Mouse (Mus musculus): ENCODE data around the gene Trmt11. TPM values are rescaled to one million over a fixed set of nuclear protein-coding genes. Genes with fewer than 3 reads are reported as not detected.
A peak's percentile ranks its signal among the peaks of the same experiment; 100 is the strongest.
"Not testable (repeated sequence)": the region's sequence is repeated elsewhere in the genome, so short reads cannot be mapped to it uniquely, and the experiment has no call there.

The Trmt11 gene
- polyA plus RNA-seq (2015; fragmentation: Nextera tagmentation; extraction: Ambion mirVana): 20.6 and 22.8 TPM in 2 replicates

- Histone ChIP-seq H3K9me3 (no peaks in the 10 kb centered on the region), H3K27me3 (no peaks in the 10 kb centered on the region), H3K36me3 (peaks cover 15% of the 10 kb centered on the region), H3K27ac (replicated peaks) (peak within 1 kb of the TSS; percentile 83), H3K4me2 (peak within 1 kb of the TSS; percentile 78), H3K4me3 (peak within 1 kb of the TSS; percentile 74), H3K4me1 (replicated peaks) (peaks cover 21% of the 10 kb centered on the region), H3K9ac (peak within 1 kb of the TSS; percentile 83)
- WGBS: under 1% methylated on average over 25 of the region's 28 CpGs
- peak; percentile 98 for ATAC-seq (ENCODE audit: low read depth)
Measured at GRCm38 (mm10) chr10:30600542-30600966, at the start of gene Trmt11. Gene Trmt11 (minus strand): TSS chr10:30600749.

GRCm38 (mm10) chr10:30647681-30648080 lies 47.1 kb upstream of the Trmt11 start:
- H3K27ac ChIP-seq (replicated peaks): no peak overlapping the region
- no peaks in the 10 kb centered on the region; the same call in 1 of the 2 replicates for H3K27me3 ChIP-seq
- no peak overlapping the region for H3K4me2 ChIP-seq
- no peak overlapping the region for H3K9ac ChIP-seq
- no peaks in the 10 kb centered on the region for H3K4me1 ChIP-seq (replicated peaks)
- peaks cover 15% of the 10 kb centered on the region for H3K36me3 ChIP-seq
- no peaks in the 10 kb centered on the region for H3K9me3 ChIP-seq
- WGBS: 27% methylated on average over 2 of the region's 2 CpGs
- H3K4me3 ChIP-seq: no peak overlapping the region
- ATAC-seq (ENCODE audit: low read depth): no peak

- Histone ChIP-seq H3K27ac (replicated peaks) (no peak overlapping the region), H3K27me3 (no peaks in the 10 kb centered on the region), H3K4me3 (no peak overlapping the region), H3K9me3 (no peaks in the 10 kb centered on the region), H3K9ac (no peak overlapping the region), H3K36me3 (no peaks in the 10 kb centered on the region), H3K4me2 (no peak overlapping the region), H3K4me1 (replicated peaks) (no peaks in the 10 kb centered on the region)
- 82% methylated on average over 3 of the region's 3 CpGs for WGBS
- ATAC-seq (ENCODE audit: low read depth): no peak
Measured at GRCm38 (mm10) chr10:30638216-30638615, 37.7 kb upstream of the Trmt11 start.

- H3K4me1 ChIP-seq (replicated peaks); H3K27me3 ChIP-seq; ATAC-seq (ENCODE audit: low read depth); H3K9me3 ChIP-seq; H3K4me3 ChIP-seq; H3K4me2 ChIP-seq; H3K27ac ChIP-seq (replicated peaks); H3K9ac ChIP-seq; H3K36me3 ChIP-seq: not testable (repeated sequence)
- WGBS: 78% methylated on average over 1 of the region's 1 CpGs
Measured at GRCm38 (mm10) chr10:30636474-30637154, 36.1 kb upstream of the Trmt11 start.

GRCm38 (mm10) chr10:30632718-30633117 lies 32.2 kb upstream of the Trmt11 start:
- no peak overlapping the region for H3K9ac ChIP-seq
- H3K27me3 ChIP-seq: no peaks in the 10 kb centered on the region
- no peak overlapping the region for H3K4me2 ChIP-seq
- H3K9me3 ChIP-seq: no peaks in the 10 kb centered on the region
- no peaks in the 10 kb centered on the region for H3K36me3 ChIP-seq
- H3K4me1 ChIP-seq (replicated peaks): no peaks in the 10 kb centered on the region
- WGBS: 94% methylated on average over 1 of the region's 1 CpGs
- no peak for ATAC-seq (ENCODE audit: low read depth)
- no peak overlapping the region for H3K4me3 ChIP-seq
- no peak overlapping the region for H3K27ac ChIP-seq (replicated peaks)

- no peak overlapping the region for H3K9ac ChIP-seq
- H3K9me3 ChIP-seq: no peaks in the 10 kb centered on the region
- H3K4me1 ChIP-seq (replicated peaks): no peaks in the 10 kb centered on the region
- H3K4me3 ChIP-seq: no peak overlapping the region
- no peak overlapping the region for H3K27ac ChIP-seq (replicated peaks)
- no peaks in the 10 kb centered on the region for H3K36me3 ChIP-seq
- no peak for ATAC-seq (ENCODE audit: low read depth)
- H3K27me3 ChIP-seq: no peaks in the 10 kb centered on the region
- no peak overlapping the region for H3K4me2 ChIP-seq
Measured at GRCm38 (mm10) chr10:30629977-30630376, 29.4 kb upstream of the Trmt11 start.

GRCm38 (mm10) chr10:30629513-30629912 lies 29.0 kb upstream of the Trmt11 start, which contains the start of gene Hint3:
Gene Hint3 (minus strand): TSS chr10:30629632.
- no peak within 1 kb of the TSS for H3K4me3 ChIP-seq
- no peak within 1 kb of the TSS for H3K4me2 ChIP-seq
- no peaks in the 10 kb centered on the region for H3K4me1 ChIP-seq (replicated peaks)
- H3K9me3 ChIP-seq: no peaks in the 10 kb centered on the region
- WGBS: 87% methylated on average over 3 of the region's 3 CpGs
- H3K27ac ChIP-seq (replicated peaks): no peak within 1 kb of the TSS
- H3K27me3 ChIP-seq: no peaks in the 10 kb centered on the region
- no peaks in the 10 kb centered on the region for H3K36me3 ChIP-seq
- H3K9ac ChIP-seq: no peak within 1 kb of the TSS
- ATAC-seq (ENCODE audit: low read depth): no peak

- H3K27ac ChIP-seq (replicated peaks); H3K4me2 ChIP-seq; H3K4me1 ChIP-seq (replicated peaks); ATAC-seq (ENCODE audit: low read depth); H3K9ac ChIP-seq; H3K27me3 ChIP-seq; H3K9me3 ChIP-seq; H3K36me3 ChIP-seq; H3K4me3 ChIP-seq: not testable (repeated sequence)
- WGBS: 92% methylated on average over 11 of the region's 11 CpGs
Measured at GRCm38 (mm10) chr10:30628444-30628843, 27.9 kb upstream of the Trmt11 start.

GRCm38 (mm10) chr10:30627548-30627947 lies 27.0 kb upstream of the Trmt11 start:
- Histone ChIP-seq H3K9me3 (no peaks in the 10 kb centered on the region), H3K4me3 (no peak overlapping the region), H3K36me3 (no peaks in the 10 kb centered on the region), H3K27me3 (no peaks in the 10 kb centered on the region), H3K27ac (replicated peaks) (no peak overlapping the region), H3K4me2 (no peak overlapping the region), H3K9ac (no peak overlapping the region), H3K4me1 (replicated peaks) (peaks cover 6% of the 10 kb centered on the region)
- ATAC-seq (ENCODE audit: low read depth): no peak
- WGBS: 38% methylated on average over 1 of the region's 1 CpGs

GRCm38 (mm10) chr10:30624161-30625019 lies 23.8 kb upstream of the Trmt11 start:
- Histone ChIP-seq H3K4me1 (replicated peaks) (peaks cover 6% of the 10 kb centered on the region), H3K9me3 (no peaks in the 10 kb centered on the region), H3K9ac (no peak overlapping the region), H3K36me3 (no peaks in the 10 kb centered on the region), H3K27ac (replicated peaks) (no peak overlapping the region), H3K27me3 (0 out of 2 replicates have a peak, but pooled peaks cover 3% of the 10 kb centered on the region), H3K4me3 (no peak overlapping the region), H3K4me2 (no peak overlapping the region)
- ATAC-seq (ENCODE audit: low read depth): peak; percentile 66; the same call in 1 of the 2 replicates
- WGBS: 66% methylated on average over 5 of the region's 5 CpGs

- Histone ChIP-seq H3K4me2 (no peak overlapping the region), H3K4me3 (no peak overlapping the region), H3K9ac (no peak overlapping the region), H3K4me1 (replicated peaks) (peaks cover 9% of the 10 kb centered on the region), H3K9me3 (no peaks in the 10 kb centered on the region), H3K36me3 (no peaks in the 10 kb centered on the region), H3K27me3 (0 out of 2 replicates have a peak, but pooled peaks cover 3% of the 10 kb centered on the region), H3K27ac (replicated peaks) (no peak overlapping the region)
- ATAC-seq (ENCODE audit: low read depth): no peak
Measured at GRCm38 (mm10) chr10:30622928-30623327, 22.4 kb upstream of the Trmt11 start.

GRCm38 (mm10) chr10:30618918-30619210 lies 18.3 kb upstream of the Trmt11 start:
- no peaks in the 10 kb centered on the region for H3K36me3 ChIP-seq
- no peaks in the 10 kb centered on the region for H3K9me3 ChIP-seq
- peak overlapping the region; percentile 56 for H3K4me3 ChIP-seq
- H3K27ac ChIP-seq (replicated peaks): peak overlapping the region; percentile 90; the same call in 1 of the 2 replicates
- peak overlapping the region; percentile 69 for H3K4me2 ChIP-seq
- peak overlapping the region; percentile 70 for H3K9ac ChIP-seq
- H3K4me1 ChIP-seq (replicated peaks): peaks cover 11% of the 10 kb centered on the region
- 0 out of 2 replicates have a peak, but pooled peaks cover 3% of the 10 kb centered on the region for H3K27me3 ChIP-seq
- no peak for ATAC-seq (ENCODE audit: low read depth)
- WGBS: 39% methylated on average over 3 of the region's 3 CpGs
